Mouse (Mus musculus): Measurements from ENCODE around the gene Olfr881. TPM values are rescaled to one million over a fixed set of nuclear protein-coding genes. Genes with fewer than 3 reads are reported as not detected.

Gene Olfr881
- not detected in 2 replicates for polyA plus RNA-seq (2015; fragmentation: Nextera tagmentation; extraction: Ambion mirVana)

GRCm38 (mm10) chr9:37991525-37991924 is at the start of gene Olfr881:
Gene Olfr881, plus strand, starts transcription at chr9:37991825.

GRCm38 (mm10) chr9:38025508-38025907 is 33.9 kb downstream of the Olfr881 start, which contains the start of gene Olfr883:
Gene Olfr883, plus strand, starts transcription at chr9:38025808.

Other genes with a start within 250 kb of the Olfr881 start
- not detected in 2 replicates for gene Olfr874, start 246.7 kb upstream of the Olfr881 start, polyA plus RNA-seq (2015; fragmentation: Nextera tagmentation; extraction: Ambion mirVana)
- not detected in 2 replicates for gene Olfr875, start 220.0 kb upstream of the Olfr881 start, polyA plus RNA-seq (2015; fragmentation: Nextera tagmentation; extraction: Ambion mirVana)
- not detected in 2 replicates for gene Olfr876, start 188.8 kb upstream of the Olfr881 start, polyA plus RNA-seq (2015; fragmentation: Nextera tagmentation; extraction: Ambion mirVana)
- gene Olfr877, start 137.6 kb upstream of the Olfr881 start, polyA plus RNA-seq (2015; fragmentation: Nextera tagmentation; extraction: Ambion mirVana): not detected in 2 replicates
- not detected in 2 replicates for gene Olfr145, start 95.1 kb upstream of the Olfr881 start, polyA plus RNA-seq (2015; fragmentation: Nextera tagmentation; extraction: Ambion mirVana)
- gene Olfr878, start 74.0 kb upstream of the Olfr881 start, polyA plus RNA-seq (2015; fragmentation: Nextera tagmentation; extraction: Ambion mirVana): not detected in 2 replicates
- not detected in 2 replicates for gene Olfr883, start 34.0 kb downstream of the Olfr881 start, polyA plus RNA-seq (2015; fragmentation: Nextera tagmentation; extraction: Ambion mirVana)
- not detected in 2 replicates for gene Olfr884, start 54.7 kb downstream of the Olfr881 start, polyA plus RNA-seq (2015; fragmentation: Nextera tagmentation; extraction: Ambion mirVana)
- gene Olfr885, start 69.5 kb downstream of the Olfr881 start, polyA plus RNA-seq (2015; fragmentation: Nextera tagmentation; extraction: Ambion mirVana): not detected in 2 replicates
- not detected in 2 replicates for gene Olfr887, start 92.2 kb downstream of the Olfr881 start, polyA plus RNA-seq (2015; fragmentation: Nextera tagmentation; extraction: Ambion mirVana)
- gene Olfr888, start 116.3 kb downstream of the Olfr881 start, polyA plus RNA-seq (2015; fragmentation: Nextera tagmentation; extraction: Ambion mirVana): not detected in 2 replicates
- gene Olfr889, start 123.4 kb downstream of the Olfr881 start, polyA plus RNA-seq (2015; fragmentation: Nextera tagmentation; extraction: Ambion mirVana): 0.08 and 0.11 TPM in 2 replicates
- gene Olfr890, start 150.7 kb downstream of the Olfr881 start, polyA plus RNA-seq (2015; fragmentation: Nextera tagmentation; extraction: Ambion mirVana): not detected in 2 replicates
- not detected in 2 replicates for gene Olfr891, start 189.0 kb downstream of the Olfr881 start, polyA plus RNA-seq (2015; fragmentation: Nextera tagmentation; extraction: Ambion mirVana)
- gene Olfr893, start 216.5 kb downstream of the Olfr881 start, polyA plus RNA-seq (2015; fragmentation: Nextera tagmentation; extraction: Ambion mirVana): not detected in 2 replicates
- not detected in 2 replicates for gene Olfr894, start 226.2 kb downstream of the Olfr881 start, polyA plus RNA-seq (2015; fragmentation: Nextera tagmentation; extraction: Ambion mirVana)

Data from neural tube, postnatal 0 days (tissue).